Mouse (Mus musculus) forebrain, embryonic 16.5 days (tissue): ENCODE results near the gene Fmnl2. TPM values are rescaled to one million over a fixed set of nuclear protein-coding genes. Genes with fewer than 3 reads are reported as not detected.

Experiments
- ATAC-seq: fragments of 200-750 bp; cut with Nextera tagmentation; 2 replicates; pipeline ENCODE4 v1.8.0; 2017; ENCODE audit warnings: mild to moderate bottlenecking, moderate library complexity
- H3K27ac ChIP-seq: fragments of 300-500 bp; sonication (generic); 2 replicates; pipeline ENCODE4 v1.5.1; 2014; ENCODE audit warnings: low read length, control low read depth
- H3K27me3 ChIP-seq: fragments of 300-500 bp; sonication (generic); replicated peaks from 2 replicates; pipeline ENCODE4 v1.6.1; 2014; ENCODE audit warnings: low read length; ENCODE audit not compliant: control insufficient read depth, insufficient read depth
- H3K36me3 ChIP-seq: fragments of 300-500 bp; sonication (generic); 2 replicates; pipeline ENCODE4 v1.6.1; 2014; ENCODE audit not compliant: control insufficient read depth, insufficient read depth
- H3K4me1 ChIP-seq: fragments of 300-500 bp; sonication (generic); replicated peaks from 2 replicates; pipeline ENCODE4 v1.6.1; 2014; ENCODE audit warnings: low read length; ENCODE audit not compliant: control insufficient read depth, insufficient read depth
- H3K4me2 ChIP-seq: fragments of 300-500 bp; sonication (generic); 2 replicates; pipeline ENCODE4 v1.6.1; 2014; ENCODE audit warnings: mild to moderate bottlenecking, low read length, control low read depth
- H3K4me3 ChIP-seq: fragments of 300-500 bp; sonication (generic); replicated peaks from 2 replicates; pipeline ENCODE4 v1.5.1; 2014; ENCODE audit warnings: mild to moderate bottlenecking, low read length, control low read depth
- H3K9ac ChIP-seq: fragments of 300-500 bp; sonication (generic); replicated peaks from 2 replicates; pipeline ENCODE4 v1.6.1; 2014; ENCODE audit warnings: low read depth, low read length, control low read depth
- H3K9me3 ChIP-seq: fragments of 300-500 bp; sonication (generic); 2 replicates; pipeline ENCODE4 v1.6.1; 2016; ENCODE audit warnings: low read length; ENCODE audit not compliant: control insufficient read depth
- WGBS: fragments of 180-500 bp; shearing (Covaris S2); extraction: QIAGEN DNeasy Blood & Tissue Kit; methylation state at CpG from one replicate; pipeline ENCODE4 v1.1.7; 2014; 5-methylcytosine and 5-hydroxymethylcytosine counted together
- polyA plus RNA-seq: library from polyadenylated mRNA; unstranded; fragments of >200 nt; fragmentation: Nextera tagmentation; extraction: Ambion mirVana; gene quantifications from 2 replicates; pipeline ENCODE4 v1.2.1, GENCODE M21; 2015

Gene Fmnl2
- polyA plus RNA-seq, 1 experiment from 2014 or later: 15.5 TPM

DNA sequence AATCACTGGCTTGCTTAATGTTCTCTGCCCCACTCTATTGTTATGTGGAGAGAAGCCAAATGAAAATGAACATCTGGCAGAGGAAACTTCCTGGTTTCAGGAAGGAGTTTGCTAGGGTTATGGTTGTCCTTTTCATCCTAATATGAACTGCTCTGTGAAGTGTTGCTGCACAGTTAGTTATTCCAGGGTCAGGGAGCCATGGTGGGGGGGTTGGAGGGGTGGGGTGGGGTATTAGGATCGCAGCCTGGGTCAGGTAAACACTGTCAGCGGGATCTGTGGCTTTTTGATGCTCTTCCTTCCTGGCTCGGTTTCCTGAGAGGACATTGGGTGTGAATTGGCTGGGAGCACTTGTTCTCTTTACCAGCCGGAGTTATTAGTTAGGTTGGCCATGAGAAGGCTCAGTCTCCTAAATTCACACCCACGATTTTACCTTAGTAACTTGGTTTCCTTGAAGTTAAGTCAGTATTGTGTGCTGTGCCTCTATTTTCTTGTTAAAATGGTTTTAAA, 134.1 kb downstream of the Fmnl2 start:
- no peak overlapping the region for H3K27ac ChIP-seq
- no peak overlapping the region for H3K4me2 ChIP-seq
- no peaks in the 10 kb centered on the region for H3K27me3 ChIP-seq
- WGBS: 94% methylated on average over 5 of the region's 5 CpGs
- H3K9me3 ChIP-seq: no peaks in the 10 kb centered on the region
- H3K4me3 ChIP-seq: no peak overlapping the region
- H3K9ac ChIP-seq: no peak overlapping the region
- H3K36me3 ChIP-seq: no peaks in the 10 kb centered on the region
- no peak for ATAC-seq
- H3K4me1 ChIP-seq: peaks cover 5% of the 10 kb centered on the region

DNA sequence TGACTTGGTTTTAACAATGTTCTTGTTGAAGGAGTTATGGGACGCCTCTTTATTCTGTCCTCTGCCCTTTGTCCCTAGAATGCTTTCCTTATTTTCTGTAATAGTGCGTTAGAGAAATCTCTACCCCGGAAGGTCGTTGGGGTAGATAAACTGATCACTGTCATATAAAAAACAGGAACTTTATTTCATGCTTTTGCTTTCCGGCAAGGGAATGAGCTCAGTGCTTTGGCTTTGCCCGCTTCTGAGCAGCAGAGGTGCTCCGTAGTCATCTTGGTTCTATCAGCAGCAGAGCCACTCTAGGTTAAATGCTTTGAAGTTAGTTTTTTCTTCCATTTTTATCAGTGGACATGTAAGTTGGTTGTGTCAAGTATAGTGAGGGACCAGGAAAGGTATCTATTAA, 135.6 kb downstream of the Fmnl2 start:
- Histone ChIP-seq H3K4me3 (no peak overlapping the region), H3K36me3 (no peaks in the 10 kb centered on the region), H3K4me2 (no peak overlapping the region), H3K9ac (no peak overlapping the region), H3K27ac (no peak overlapping the region), H3K9me3 (no peaks in the 10 kb centered on the region), H3K4me1 (peaks cover 9% of the 10 kb centered on the region), H3K27me3 (no peaks in the 10 kb centered on the region)
- ATAC-seq: no peak
- WGBS: 88% methylated on average over 7 of the region's 7 CpGs

DNA sequence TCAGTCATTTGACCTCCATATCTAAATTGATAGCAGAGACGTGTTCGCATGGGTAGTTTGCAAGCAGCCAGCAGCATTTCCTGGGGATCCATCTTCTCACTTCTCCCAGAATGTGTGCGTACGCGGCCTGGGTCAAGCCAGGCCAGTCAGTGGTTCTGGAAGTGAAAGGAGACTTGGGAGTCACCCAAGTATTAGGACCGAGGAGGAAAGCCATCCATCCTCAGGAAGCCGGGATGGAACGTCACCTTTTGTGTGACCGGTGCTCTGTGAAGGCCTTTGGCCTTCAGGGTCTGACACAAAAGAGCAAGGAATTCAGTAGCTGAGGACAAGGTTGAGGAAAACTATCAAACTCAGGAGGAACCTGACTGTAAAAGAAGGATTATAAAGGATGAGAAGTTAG, 136.9 kb downstream of the Fmnl2 start:
- ATAC-seq: no peak
- Histone ChIP-seq H3K9ac (no peak overlapping the region), H3K9me3 (no peaks in the 10 kb centered on the region), H3K27ac (no peak overlapping the region), H3K27me3 (no peaks in the 10 kb centered on the region), H3K4me3 (no peak overlapping the region), H3K36me3 (no peaks in the 10 kb centered on the region), H3K4me2 (no peak overlapping the region), H3K4me1 (peaks cover 16% of the 10 kb centered on the region)
- WGBS: 93% methylated on average over 9 of the region's 9 CpGs

DNA sequence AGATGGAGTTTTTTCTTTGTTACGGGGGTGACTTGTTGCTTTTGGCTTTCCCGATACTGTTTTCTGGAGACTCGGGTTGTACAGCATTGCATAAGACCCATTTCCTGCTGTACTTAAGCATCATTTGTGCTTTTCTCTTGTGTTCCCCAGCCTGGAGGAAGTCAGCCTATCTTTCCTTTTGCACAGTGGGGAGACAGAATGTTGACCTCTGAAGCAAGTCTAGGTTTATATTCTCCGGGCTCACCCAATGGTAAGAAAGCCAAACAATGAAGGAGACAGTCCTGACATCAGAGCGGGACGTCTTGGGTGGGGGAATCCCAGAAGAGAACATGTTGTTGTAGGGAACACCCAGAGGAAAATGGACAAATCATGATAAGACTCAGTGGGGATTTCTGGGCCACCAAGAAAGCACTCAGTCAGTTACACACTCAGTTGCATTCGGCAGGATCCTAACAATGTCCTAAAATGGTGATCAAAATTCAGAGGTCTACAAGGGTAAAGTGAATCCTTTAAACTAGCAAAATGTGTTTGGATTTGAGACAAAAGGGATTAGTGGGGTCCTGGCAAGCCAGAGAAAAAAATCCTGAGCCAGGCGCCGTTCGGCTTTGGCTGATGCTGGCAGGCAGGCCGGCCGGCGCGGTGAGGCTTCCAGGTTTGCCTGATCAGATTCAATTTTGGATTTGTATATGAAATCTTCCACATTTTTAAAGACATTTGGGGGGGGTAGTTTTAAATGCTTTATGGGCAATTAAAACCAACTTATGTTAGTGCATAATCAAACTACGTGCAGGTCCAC, 140.5 kb downstream of the Fmnl2 start:
- Histone ChIP-seq H3K36me3 (no peaks in the 10 kb centered on the region), H3K27ac (peak overlapping the region; percentile 3; the same call in 1 of the 2 replicates), H3K4me2 (no peak overlapping the region), H3K4me1 (peaks cover 16% of the 10 kb centered on the region), H3K27me3 (no peaks in the 10 kb centered on the region), H3K4me3 (no peak overlapping the region), H3K9me3 (no peaks in the 10 kb centered on the region), H3K9ac (0 out of 2 replicates have a peak overlapping the region, but pooled peaks have one; percentile 4)
- no peak; the same call in 1 of the 2 replicates for ATAC-seq
- 27% methylated on average over 15 of the region's 15 CpGs for WGBS

DNA sequence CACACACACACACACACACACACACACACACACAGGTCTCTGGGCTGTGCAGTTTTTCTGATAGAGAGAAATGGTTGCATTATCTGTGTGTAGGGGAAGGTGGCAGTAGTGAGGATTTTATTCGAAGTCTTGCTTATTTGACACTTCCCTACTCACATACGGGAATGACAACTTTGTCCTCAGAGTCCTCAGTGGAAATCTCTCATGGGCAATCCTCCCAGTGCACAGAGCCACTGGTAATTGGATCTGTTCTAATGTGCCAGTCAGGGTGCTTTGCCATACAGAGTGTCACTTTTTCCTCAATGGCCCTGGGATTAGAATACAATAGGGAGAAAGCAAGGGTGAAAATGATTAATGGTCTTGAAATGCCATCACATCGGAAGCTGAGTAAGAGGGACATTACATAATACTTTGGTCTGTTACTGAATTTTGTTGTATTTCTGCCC, 141.9 kb downstream of the Fmnl2 start:
- Histone ChIP-seq H3K9me3 (no peaks in the 10 kb centered on the region), H3K27me3 (no peaks in the 10 kb centered on the region), H3K9ac (no peak overlapping the region), H3K36me3 (no peaks in the 10 kb centered on the region), H3K27ac (no peak overlapping the region), H3K4me2 (no peak overlapping the region), H3K4me3 (no peak overlapping the region), H3K4me1 (peaks cover 16% of the 10 kb centered on the region)
- 17% methylated on average over 3 of the region's 3 CpGs for WGBS
- ATAC-seq: peak; percentile 52

DNA sequence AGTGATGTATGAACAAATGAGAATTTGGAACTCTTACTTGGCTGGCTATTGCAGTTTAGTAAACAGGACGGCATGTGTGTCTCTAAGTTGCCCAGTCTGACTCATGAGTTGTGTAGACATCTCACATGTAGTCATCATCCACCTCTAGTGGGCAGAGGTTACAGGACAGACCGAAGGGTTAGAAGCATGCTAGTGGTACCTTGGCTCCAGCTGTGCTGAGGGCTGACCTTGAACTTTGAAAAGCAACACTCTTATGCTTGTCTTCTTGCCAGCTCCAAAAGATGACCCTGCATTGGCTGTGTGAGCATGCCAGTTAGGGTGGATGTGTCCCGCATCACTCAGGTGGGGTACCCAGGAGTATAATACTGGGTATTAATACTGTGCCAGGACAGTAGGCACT, 142.8 kb downstream of the Fmnl2 start:
- no peaks in the 10 kb centered on the region for H3K36me3 ChIP-seq
- ATAC-seq: no peak
- no peak overlapping the region for H3K4me2 ChIP-seq
- 93% methylated on average over 3 of the region's 3 CpGs for WGBS
- H3K9me3 ChIP-seq: no peaks in the 10 kb centered on the region
- H3K27ac ChIP-seq: no peak overlapping the region
- peaks cover 16% of the 10 kb centered on the region for H3K4me1 ChIP-seq
- H3K9ac ChIP-seq: no peak overlapping the region
- H3K27me3 ChIP-seq: no peaks in the 10 kb centered on the region
- no peak overlapping the region for H3K4me3 ChIP-seq

DNA sequence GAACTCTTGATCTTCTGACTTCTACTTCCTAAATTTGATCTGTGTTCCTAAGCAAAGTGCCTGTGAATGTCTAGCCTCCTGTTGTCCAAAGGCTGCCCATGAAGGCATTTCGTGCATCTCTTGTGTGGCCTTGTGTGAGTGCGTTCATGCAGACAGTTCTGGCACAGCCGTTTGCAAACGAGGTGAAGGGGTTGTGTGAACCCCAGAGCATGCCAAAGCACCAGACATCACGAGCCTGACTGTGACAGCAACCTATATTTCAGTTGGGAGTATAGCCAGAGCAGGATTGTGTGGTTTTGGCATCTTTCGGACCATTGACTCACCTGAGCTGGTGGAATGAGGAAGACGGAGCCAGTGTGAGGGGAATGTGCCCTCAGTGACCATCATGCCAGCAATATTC, 148.5 kb downstream of the Fmnl2 start:
- no peaks in the 10 kb centered on the region for H3K36me3 ChIP-seq
- H3K9me3 ChIP-seq: no peaks in the 10 kb centered on the region
- no peak overlapping the region for H3K9ac ChIP-seq
- no peak overlapping the region for H3K27ac ChIP-seq
- 48% methylated on average over 7 of the region's 7 CpGs for WGBS
- H3K4me2 ChIP-seq: no peak overlapping the region
- no peaks in the 10 kb centered on the region for H3K27me3 ChIP-seq
- no peak overlapping the region for H3K4me3 ChIP-seq
- H3K4me1 ChIP-seq: peaks cover 13% of the 10 kb centered on the region
- ATAC-seq: no peak

DNA sequence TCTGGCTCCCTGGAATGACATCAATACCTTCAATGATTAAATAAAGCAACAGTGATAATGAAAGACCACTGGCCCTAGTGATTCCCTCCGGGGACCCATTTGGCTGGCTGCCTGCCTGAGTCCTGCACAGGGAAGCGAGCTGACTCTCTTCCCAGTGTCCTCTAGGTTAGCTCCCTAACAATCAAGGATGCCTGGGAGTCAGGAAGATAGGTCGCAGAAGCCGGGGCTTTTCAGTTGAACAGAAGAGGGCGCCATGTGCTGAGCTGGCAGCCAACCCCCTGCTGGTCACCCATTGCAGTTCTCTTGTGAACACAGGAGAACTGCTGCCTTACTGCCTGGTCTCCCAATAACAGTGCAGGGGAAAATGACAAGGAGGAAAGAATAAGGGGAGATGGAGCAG, 149.5 kb downstream of the Fmnl2 start:
- ATAC-seq: no peak
- Histone ChIP-seq H3K9ac (no peak overlapping the region), H3K9me3 (no peaks in the 10 kb centered on the region), H3K27ac (no peak overlapping the region), H3K36me3 (no peaks in the 10 kb centered on the region), H3K4me2 (no peak overlapping the region), H3K4me3 (no peak overlapping the region), H3K4me1 (peaks cover 13% of the 10 kb centered on the region), H3K27me3 (no peaks in the 10 kb centered on the region)
- WGBS: 10% methylated on average over 5 of the region's 5 CpGs

DNA sequence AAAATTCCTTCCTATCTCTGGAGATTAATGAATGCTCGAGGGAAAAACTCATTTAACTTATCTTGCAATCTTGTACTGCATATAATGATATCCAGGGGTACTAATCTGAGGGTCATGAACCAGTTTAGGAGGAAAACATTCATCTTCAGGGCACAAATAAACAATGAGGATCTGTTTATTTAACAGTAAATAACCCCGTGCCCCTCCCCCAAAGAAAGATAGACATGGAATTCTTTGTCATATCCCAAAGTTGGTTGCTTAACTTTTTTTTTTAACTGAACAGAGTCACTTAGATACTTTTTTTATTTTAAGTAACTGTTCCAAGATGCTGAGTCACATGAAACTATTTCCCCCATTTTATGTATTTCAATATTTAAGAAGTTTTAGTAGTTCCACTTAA, 155.4 kb downstream of the Fmnl2 start:
- H3K27me3 ChIP-seq: no peaks in the 10 kb centered on the region
- no peak for ATAC-seq
- H3K4me1 ChIP-seq: peaks cover 6% of the 10 kb centered on the region
- no peak overlapping the region for H3K4me2 ChIP-seq
- 78% methylated on average over 2 of the region's 2 CpGs for WGBS
- H3K27ac ChIP-seq: no peak overlapping the region
- no peak overlapping the region for H3K9ac ChIP-seq
- H3K9me3 ChIP-seq: no peaks in the 10 kb centered on the region
- no peaks in the 10 kb centered on the region for H3K36me3 ChIP-seq
- no peak overlapping the region for H3K4me3 ChIP-seq
